Mouse (Mus musculus) frontal cortex, postnatal 25 days (tissue): ENCODE data around the gene Rnase12.

ENCODE experiments used
- DNase-seq, 2 experiments: peaks; one replicate each; pipeline ENCODE4 v3.0.0; 2022; ENCODE audit warnings: low spot score in 2 of 2

Gene Rnase12

DNA sequence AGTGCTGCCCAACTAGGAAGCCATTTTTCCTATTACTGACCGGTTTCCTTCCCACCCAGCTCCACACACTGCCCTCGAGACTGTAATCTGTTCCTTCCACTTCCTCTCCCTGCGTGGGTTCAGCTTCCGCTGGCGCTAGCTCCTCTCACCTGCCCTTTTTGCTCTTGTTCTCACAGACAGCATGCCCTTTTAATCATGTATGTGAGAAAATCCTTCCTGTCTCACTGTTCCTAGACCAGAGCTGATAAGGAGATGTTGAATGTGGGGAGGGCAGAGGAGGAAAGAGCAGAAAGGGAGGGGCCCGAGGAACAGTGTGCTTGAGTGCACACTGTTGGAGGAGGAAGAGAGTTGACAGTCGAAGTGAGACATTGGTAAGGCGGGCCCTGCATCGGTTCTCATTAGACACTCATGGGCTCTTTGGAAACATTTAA is at the start of gene Rnase12:
TSS of gene Rnase12 (minus strand) at position 261 of the 431 bp plus-strand sequence.
- no peak for DNase-seq

DNA sequence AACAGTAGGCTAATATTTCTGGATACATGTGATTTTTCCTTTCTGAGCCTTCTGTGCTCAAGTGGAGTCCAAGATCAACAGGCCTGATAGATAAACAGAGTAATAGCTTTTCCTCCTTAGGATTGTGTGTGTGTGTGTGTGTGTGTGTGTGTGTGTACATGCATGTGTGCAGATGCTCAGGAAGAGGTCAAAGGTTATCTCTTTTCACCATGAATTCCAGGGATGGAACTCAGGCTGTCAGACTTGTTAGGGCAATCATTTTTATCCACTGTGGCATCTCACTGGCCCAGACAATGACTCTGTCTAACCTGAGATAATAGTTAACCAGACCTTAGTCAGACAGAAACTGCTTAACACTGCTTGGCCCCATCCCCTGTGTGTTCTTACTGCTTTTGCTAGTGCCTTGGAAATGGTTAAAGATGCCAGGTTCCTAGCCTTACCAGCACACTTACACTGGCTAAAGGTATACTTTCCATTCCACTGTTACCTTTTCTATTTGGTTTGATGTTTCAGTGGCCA is 49.0 kb upstream of the Rnase12 start:
- no peak for DNase-seq

GRCm38 (mm10) chr14:51104366-51104765 is 46.9 kb upstream of the Rnase12 start:
- no peak for DNase-seq

DNA sequence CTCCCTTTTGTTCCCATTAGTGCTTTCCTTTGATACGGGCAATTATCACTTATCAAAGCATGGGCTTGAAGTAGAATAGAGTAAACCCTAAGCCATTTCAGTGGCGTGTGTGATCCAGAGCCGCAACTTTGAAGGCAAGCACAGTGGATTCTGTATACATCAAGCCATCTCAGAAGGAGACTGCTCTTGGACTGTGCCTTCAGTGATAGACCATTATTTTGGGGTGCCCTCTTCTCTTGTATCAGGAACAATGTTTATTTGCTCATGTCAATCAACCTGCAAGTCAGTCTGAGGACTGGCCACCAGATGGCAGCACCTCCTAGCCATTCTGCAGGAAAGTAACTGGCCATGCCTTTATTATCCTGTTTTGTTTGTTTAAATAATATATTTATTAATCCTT is 45.8 kb upstream of the Rnase12 start:
- peak; percentile 61 to 68 for DNase-seq

DNA sequence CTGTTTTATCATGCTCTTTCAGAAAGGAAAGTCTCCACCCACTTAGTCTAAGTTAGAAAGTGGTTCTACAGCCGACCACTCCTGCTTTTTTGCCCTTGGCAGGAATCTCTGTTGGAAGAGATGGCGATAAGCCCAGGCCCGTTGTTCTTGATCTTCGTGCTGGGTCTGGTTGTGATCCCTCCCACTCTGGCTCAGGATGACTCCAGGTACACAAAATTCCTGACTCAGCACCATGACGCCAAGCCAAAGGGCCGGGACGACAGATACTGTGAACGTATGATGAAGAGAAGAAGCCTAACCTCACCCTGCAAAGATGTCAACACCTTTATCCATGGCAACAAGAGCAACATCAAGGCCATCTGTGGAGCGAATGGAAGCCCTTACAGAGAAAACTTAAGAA is 43.8 kb upstream of the Rnase12 start:
- DNase-seq: no peak

DNA sequence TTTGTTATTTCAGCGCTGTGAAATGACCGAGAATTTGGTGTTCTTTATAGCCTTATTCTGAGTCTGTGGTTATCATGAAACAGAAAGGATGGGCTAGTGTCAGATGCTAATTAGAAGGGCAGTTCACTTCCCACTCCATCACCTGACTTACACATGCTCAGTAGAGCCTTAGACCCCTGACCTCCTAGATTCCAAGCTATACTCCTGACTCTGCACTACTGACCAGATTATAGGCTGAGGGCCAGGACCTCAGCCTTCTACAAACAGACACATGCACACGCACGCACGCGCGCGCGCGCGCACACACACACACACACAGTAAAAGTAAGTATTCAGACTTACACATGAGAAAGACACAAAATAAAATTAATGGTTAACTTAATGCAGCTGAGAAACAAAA is 41.5 kb upstream of the Rnase12 start:
- no peak for DNase-seq

DNA sequence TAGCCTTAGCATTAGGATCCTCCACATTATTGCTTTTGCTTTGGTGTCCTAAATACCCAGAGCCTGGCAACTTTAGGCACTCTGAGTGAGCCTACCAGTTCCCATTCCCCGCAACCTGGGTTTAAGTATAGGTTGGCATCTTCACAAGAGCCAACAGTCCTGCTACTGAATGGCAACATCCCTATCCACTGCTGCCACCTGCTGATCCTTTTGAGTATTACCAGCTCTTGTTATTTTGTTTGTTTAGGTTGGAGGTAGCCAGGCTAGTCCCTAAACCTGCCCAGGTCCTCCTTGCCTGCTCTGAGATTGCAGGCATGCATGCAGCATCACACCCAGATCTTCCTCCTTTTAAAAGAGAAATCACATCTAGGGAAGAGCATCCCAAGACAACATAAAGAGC is 40.8 kb upstream of the Rnase12 start:
- peak; percentile 56 to 86 for DNase-seq

DNA sequence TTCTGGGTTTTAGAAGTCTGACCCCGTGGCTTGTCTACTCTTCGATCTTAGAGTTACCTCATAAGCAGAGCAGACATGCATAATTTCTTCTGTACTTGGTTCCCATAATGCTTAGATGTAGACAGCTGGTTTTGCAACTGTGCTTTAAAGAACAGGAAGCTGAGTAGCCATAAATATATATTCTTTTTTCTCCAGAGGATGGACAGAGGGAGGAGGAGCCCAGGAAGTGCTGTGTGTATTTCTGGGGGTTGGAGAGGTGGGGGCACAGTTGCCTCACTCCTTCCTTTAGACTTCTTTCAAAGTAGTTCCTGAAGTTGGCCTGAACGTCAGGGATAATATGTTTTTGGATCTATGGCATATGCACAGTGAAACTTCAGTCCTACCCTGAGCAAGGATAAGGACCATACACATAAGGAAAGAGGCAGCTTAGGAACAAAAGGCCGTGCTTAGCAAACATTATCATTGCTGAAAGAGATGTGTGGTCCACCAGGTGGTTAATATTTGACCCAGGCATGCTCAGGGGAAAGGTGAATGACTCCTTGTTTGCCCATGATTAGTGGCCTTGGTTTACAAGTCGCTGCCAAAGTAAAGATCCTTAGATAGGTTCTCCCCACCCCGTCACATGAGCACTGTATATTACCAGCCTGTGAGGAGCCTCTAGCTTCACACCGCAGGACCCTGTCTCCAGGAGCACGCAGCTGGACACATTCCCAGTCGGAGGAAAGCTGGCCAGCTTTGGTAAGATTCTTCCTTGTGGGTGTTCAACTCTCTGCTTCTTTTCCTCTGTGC is 38.5 kb upstream of the Rnase12 start:
- no peak for DNase-seq

GRCm38 (mm10) chr14:51094921-51095320 is 37.5 kb upstream of the Rnase12 start:
- no peak for DNase-seq

DNA sequence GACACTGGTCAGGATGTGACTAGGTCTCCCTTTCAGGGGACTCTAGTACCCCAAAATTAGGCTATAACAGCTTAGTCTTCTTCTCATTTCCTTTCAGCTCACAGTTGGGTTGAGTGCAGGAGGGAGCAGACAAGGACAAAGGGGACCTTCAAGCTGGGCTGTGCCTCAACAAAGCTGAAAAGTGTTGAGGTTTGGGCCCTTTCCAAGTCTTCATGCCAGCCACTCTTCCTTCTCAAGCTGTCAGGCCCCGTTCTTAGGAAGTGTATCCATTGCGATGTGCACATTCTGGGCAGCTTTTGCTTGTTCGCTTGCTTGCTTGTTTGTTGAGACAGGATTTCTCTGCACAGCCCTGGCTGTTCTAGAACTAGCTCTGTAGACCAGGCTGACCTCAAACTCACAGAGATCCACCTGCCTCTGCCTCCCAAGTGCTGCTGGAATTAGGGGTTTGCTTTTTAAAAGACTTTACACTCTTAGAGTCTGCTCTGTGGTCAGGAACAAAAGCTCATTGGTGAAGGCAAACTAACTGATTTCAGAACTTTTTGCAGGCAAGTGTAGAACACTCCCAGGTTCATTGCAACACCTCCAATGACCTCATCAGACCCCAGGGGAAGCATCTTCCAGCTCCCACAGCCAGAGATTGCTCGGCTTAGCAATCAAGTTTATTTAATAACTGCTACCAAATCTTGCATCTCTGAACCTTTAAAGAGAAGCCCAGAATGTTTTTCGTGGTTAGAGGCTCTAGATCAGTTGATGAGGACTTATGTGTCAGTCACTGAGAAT is 36.8 kb upstream of the Rnase12 start:
- no peak for DNase-seq

DNA sequence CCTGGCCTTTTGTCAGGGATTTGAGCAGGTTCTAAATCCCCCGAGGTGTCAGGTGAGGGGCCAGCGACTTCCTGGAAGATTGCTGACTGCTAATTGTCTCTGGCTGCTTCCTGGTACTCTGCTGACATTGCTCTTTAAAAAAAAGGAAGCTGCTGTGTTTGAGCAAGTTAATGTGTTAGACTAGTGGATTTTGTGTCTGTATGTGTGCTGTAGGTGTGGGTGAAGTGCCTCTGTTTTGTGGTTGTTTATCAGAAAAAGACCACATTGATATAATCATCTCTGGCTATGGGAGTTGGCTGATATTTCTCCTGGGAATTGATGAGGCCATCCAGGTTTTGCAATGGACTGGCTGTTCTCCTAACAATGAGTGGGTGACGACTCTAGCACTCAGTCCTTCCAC is 36.0 kb upstream of the Rnase12 start:
- no peak for DNase-seq

GRCm38 (mm10) chr14:51092073-51092620 is 34.7 kb upstream of the Rnase12 start:
- no peak for DNase-seq

DNA sequence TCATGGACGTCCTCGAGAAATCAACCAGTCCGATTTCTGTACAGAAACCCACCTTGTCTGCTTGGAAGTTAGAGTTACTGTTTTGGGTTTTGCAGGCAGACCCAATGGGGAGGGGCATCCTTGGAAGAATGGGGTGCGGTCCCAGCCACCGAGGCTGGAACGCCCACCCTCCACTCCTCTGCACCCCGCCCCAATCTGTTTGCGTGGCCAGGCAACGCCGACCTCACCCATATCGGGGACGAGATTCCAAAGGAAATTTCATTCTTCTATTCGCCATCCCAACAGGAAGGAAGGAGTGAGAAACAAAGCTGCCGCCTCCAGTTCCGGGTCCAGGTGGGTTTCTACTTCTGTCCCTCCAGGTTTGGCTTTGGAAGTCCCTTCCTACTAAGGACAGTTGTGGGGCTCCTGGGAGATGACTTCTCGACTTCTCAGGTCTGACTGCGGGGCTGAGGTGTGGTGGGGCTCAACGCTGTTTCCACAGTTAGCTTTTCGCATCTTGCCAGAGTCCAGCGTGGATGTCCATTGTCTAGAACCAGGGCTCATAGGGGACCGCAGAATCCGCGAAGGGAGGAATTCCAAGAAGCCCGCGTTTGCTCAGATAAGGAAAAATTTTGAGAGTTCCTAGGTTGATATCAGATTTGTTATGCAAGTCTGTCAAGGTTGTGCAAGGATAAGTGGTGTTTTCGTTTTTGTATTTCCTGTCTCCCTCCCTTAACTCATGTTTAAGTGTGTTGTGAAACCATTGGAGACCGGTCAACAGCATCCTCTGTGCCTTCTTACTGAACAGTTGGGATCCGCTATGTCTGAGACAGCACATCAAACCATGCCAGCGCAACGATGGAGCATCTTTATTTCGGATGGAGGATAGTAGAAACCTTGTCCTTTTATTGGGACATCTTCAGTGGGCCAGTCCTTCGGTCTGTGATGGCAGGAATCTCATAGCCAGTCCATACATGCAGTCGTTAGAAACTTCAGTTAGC is 33.8 kb upstream of the Rnase12 start, which contains the start of the genes Rnase4 and Ang:
TSS of gene Rnase4 (plus strand) at position 157 of the 980 bp plus-strand sequence.
TSS of gene Ang (plus strand) at position 230 of the 980 bp plus-strand sequence.
- DNase-seq: no peak

DNA sequence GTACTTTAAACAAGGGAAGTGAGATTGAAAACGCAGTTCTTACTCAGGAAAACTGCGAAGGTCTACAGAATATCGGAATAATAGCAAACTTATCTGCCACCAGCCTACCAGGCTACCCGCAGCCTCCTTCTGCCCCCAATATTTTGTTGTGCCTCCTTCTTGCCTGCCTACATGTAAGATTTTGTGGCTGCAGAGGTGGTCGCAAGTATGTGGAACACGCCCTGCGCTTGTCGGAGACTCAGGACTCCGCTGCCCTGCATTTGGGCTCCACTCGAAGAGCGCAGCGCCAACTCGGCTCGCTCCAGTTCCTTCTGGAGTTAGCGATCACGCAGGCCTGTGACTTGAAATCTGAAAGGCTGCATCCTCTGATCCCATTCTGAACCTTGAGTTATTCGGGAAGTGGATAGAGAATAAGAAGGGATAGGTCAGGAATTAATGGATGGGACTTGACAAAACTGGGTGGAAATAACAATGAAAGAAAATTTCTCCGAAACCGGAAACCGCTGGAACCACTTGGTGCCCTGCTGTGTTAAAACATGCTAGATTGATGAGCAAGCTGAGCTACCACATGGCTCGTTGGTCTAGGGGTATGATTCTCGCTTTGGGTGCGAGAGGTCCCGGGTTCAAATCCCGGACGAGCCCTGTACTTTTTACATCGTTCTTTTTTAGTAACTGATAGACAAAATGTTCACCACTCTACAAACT is 32.8 kb upstream of the Rnase12 start:
- peak; percentile 83 to 87 for DNase-seq

GRCm38 (mm10) chr14:51089674-51090076 is 32.2 kb upstream of the Rnase12 start:
- no peak for DNase-seq

- DNase-seq: peak; percentile 99
Observed at GRCm38 (mm10) chr14:51088970-51089673, 31.7 kb upstream of the Rnase12 start.

DNA sequence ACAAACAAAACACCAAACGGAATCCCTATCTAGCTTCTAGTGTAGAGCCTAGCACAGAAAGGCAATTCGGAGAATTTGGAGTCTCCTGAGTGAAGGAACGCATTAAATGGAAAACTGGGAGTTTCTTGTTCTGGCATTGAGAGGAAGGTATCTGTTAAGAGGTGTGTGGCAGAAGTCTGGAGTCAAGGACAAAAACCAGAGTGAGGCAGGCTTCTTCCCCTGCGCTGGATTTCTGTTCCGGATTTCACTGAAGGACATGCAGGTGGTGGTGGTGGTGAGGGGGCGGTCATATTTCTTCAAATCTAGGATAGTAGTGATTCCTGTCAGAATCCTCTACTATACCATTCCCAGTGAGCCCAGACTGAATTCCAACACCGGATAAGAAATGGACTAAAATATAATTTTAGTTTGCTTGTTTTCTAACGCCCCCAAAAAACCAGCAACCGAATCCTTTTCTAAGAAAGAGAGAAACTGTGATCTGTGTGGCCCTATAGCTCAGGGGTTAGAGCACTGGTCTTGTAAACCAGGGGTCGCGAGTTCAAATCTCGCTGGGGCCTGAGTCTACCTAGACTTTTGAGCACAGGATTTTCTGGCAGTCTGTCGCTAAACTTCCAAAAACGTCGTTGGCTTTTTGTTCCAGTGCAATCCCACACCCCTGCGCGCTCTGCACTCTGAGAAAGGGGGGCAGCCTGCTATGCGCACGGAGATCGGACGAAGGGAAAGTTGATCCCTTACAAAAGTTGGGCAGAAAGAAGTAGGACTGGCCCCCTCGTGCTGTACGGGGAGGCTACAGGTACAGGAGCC is 30.9 kb upstream of the Rnase12 start:
- DNase-seq: peak; percentile 82 to 92

DNA sequence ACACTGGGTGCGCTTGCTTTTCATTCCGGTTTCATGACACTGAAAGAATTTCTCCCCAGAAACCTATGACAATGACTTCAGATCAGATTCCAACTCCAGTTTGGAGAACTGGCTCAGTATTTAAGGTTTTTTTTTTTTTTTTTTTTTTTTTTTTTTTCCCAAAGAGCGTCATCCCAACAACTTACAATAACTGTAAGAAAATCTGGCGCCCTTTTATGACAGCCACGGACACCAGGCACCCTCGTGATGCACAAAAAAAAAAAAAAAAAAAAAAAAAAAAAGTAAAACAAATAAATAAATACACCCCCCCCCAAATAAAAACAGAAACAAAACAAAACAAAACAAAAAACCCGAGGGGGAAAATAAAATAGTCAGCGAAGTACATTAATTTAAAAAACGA is 30.3 kb upstream of the Rnase12 start:
- DNase-seq: no peak

GRCm38 (mm10) chr14:51085911-51086310 is 28.4 kb upstream of the Rnase12 start:
- no peak for DNase-seq
